Mouse (Mus musculus) forebrain, embryonic 10.5 days (tissue): ENCODE data around the gene Lrrc8c. TPM values are rescaled to one million over a fixed set of nuclear protein-coding genes. Genes with fewer than 3 reads are reported as not detected.

Experiments used
- DNase-seq: peaks from one replicate; pipeline ENCODE4 v3.0.0-alpha.2; 2017; ENCODE audit warnings: low spot score; ENCODE audit errors: extremely low spot score
- H3K27ac ChIP-seq: fragments of 300-500 bp; sonication (generic); 2 replicates; pipeline ENCODE4 v1.5.1; 2016; ENCODE audit warnings: mild to moderate bottlenecking
- H3K27me3 ChIP-seq: fragments of 300-500 bp; sonication (generic); 2 replicates; pipeline ENCODE4 v1.6.1; 2016; ENCODE audit warnings: mild to moderate bottlenecking; ENCODE audit not compliant: poor library complexity, severe bottlenecking
- H3K36me3 ChIP-seq: fragments of 300-500 bp; sonication (generic); replicated peaks from 2 replicates; pipeline ENCODE4 v1.6.1; 2016; ENCODE audit warnings: mild to moderate bottlenecking, moderate library complexity
- H3K4me1 ChIP-seq: fragments of 300-500 bp; sonication (generic); 2 replicates; pipeline ENCODE4 v1.6.1; 2016
- H3K4me3 ChIP-seq: fragments of 300-500 bp; sonication (generic); 2 replicates; pipeline ENCODE4 v1.5.1; 2016; ENCODE audit warnings: mild to moderate bottlenecking, moderate library complexity
- H3K9me3 ChIP-seq: fragments of 300-500 bp; sonication (generic); 2 replicates; pipeline ENCODE4 v1.6.1; 2016; ENCODE audit warnings: mild to moderate bottlenecking, moderate library complexity
- WGBS: fragments of 180-500 bp; shearing (Covaris S2); methylation state at CpG from one replicate; pipeline ENCODE4 v1.1.7; 2016; 5-methylcytosine and 5-hydroxymethylcytosine counted together
- polyA plus RNA-seq: library from polyadenylated mRNA; unstranded; fragments of >200 nt; fragmentation: Nextera tagmentation; extraction: Ambion mirVana; gene quantifications from 2 replicates; pipeline ENCODE4 v1.2.1, GENCODE M21; 2016

Gene Lrrc8c
- polyA plus RNA-seq, 1 experiment from 2014 or later, result 14.8 TPM

DNA sequence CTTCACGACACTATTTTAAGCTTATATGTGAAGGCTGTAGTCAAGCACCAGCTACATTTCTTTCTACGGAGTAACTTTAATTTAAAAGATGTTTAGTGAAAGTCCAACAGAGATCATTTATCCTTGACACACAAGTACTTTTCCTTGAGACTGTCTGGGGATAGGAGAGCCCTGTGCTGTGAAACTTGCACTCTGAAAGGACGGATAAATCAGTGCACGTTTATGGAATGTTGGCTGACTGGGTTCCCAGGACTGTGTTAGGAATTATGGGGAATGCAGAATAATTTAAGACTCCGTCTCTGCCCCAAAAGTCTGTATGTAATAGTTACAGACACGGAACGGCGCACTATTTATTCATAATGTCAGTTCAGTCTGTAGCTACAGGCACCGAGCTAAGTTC is 74.4 kb downstream of the Lrrc8c start:
- WGBS, result 94% methylated on average over 9 of the region's 9 CpGs
- H3K27ac ChIP-seq, result no peak overlapping the region
- H3K9me3 ChIP-seq, result no peaks in the 10 kb centered on the region
- DNase-seq, result no peak
- H3K27me3 ChIP-seq, result no peaks in the 10 kb centered on the region
- H3K36me3 ChIP-seq, result no peaks in the 10 kb centered on the region
- H3K4me3 ChIP-seq, result no peak overlapping the region
- no peaks in the 10 kb centered on the region; the same call in 1 of the 2 replicates for H3K4me1 ChIP-seq

DNA sequence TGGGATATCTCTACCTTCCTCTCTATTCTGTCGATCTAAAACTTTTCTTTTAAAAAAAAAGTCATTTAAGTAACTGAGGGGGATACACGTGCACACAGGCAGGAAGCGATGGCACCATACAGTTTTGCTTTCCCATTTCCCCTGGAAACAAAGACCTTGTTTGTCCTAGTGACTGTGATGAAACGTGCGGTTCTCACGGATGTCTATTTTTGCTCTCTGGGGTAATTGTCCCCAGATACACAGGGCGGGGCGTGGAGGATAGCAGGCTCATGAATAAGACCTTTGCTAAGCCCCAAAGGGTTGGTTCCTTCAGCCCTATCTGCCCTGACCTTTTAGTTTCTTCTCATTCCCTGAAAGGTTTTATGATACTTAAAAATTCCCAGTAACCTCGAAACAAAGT is 79.7 kb downstream of the Lrrc8c start:
- 64% methylated on average over 9 of the region's 9 CpGs for WGBS
- no peaks in the 10 kb centered on the region for H3K36me3 ChIP-seq

DNA sequence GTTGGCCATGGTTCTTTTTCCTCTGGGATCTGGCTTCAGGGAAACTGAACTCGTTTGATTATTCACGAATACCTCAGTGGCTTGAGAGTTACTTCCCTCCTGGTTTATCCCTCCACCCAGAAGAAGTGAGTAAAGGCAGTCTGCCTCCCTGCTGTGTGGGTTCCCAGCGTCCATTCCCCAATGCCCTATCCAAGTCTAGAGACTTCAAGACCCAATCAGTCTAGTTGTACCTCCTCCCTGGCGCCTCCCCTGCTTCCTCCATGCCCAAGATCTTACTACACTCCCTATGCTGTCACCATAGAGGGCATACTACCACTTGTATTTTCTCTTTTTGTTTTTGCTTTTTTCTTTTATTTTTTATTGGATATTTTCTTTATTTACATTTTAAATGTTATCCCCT is 80.1 kb downstream of the Lrrc8c start:
- DNase-seq, result no peak
- Histone ChIP-seq H3K9me3 (no peaks in the 10 kb centered on the region), H3K4me1 (peaks cover 7% of the 10 kb centered on the region; the same call in 1 of the 2 replicates), H3K27ac (0 out of 2 replicates have a peak overlapping the region, but pooled peaks have one; percentile 40), H3K36me3 (no peaks in the 10 kb centered on the region), H3K4me3 (no peak overlapping the region), H3K27me3 (no peaks in the 10 kb centered on the region)
- WGBS, result 59% methylated on average over 4 of the region's 4 CpGs

More for the DNA sequence above, 79.7 kb downstream of the Lrrc8c start:
- Histone ChIP-seq H3K27me3 (no peaks in the 10 kb centered on the region), H3K9me3 (no peaks in the 10 kb centered on the region), H3K4me1 (peaks cover 7% of the 10 kb centered on the region; the same call in 1 of the 2 replicates), H3K27ac (0 out of 2 replicates have a peak overlapping the region, but pooled peaks have one; percentile 40), H3K4me3 (no peak overlapping the region)
- no peak for DNase-seq

DNA sequence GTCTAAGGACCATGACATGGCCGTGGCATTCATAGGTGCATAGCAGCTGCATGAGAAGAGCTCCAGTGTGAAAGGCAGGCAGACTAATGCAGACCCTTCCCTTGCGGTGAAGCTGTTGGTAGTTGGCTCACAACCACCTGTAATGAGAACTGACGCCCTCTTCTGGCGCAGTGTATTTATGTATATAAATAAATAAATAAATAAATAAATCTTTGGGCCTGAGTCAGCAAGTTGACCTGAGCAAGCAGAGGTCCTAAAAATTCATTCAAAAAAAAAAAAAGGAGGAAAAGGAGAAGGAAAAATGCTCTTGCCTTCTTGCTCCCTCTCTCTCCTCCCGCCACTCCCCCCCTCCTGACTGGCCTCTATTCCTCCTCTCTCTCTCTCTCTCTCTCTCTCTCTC is 81.8 kb downstream of the Lrrc8c start:
- Histone ChIP-seq H3K27me3 (no peaks in the 10 kb centered on the region), H3K4me3 (no peak overlapping the region), H3K36me3 (no peaks in the 10 kb centered on the region), H3K4me1 (peaks cover 12% of the 10 kb centered on the region), H3K9me3 (no peaks in the 10 kb centered on the region), H3K27ac (no peak overlapping the region)
- 72% methylated on average over 5 of the region's 5 CpGs for WGBS
- no peak for DNase-seq

DNA sequence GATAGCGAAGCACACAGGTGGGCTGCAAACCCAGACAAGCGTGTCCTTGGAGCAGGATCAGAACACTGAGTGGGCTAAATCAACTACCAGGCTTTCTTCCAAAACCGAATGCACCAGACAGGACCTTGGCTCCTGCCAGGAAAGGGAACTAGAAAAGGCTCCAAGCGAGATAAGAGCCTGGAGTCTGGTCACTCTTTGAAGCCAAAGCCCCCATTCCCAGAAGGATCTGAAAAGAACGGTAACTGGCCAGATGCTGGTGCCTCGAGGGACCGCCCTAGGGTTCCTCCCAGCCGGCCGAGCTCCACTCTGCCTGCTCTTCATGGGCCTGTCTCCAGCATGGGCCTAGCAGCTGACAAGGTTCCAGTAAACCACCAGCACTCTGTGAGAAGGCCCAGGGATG is 83.4 kb downstream of the Lrrc8c start:
- 87% methylated on average over 9 of the region's 9 CpGs for WGBS
- Histone ChIP-seq H3K4me1 (peaks cover 12% of the 10 kb centered on the region), H3K27ac (no peak overlapping the region)

DNA sequence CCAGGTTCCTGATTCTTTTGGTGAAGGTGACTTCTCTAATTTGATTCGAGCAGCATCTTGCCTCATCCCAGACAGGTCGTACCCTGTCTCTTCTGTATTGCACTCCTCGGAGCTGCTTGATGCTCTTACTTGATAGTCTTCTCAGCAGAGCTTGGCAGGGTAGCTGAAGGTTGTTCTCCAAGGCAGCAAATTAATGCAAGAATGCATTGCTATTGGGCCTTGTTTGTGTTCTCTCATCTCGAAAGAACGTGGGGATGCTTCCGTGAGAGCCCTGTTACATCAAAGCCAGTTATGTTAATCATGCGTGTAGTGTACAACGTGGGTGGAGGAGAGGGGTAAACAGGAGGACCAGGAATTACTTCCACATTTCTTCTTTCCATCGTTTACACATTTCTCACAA is 86.5 kb downstream of the Lrrc8c start:
- Histone ChIP-seq H3K9me3 (no peaks in the 10 kb centered on the region), H3K36me3 (peaks cover 37% of the 10 kb centered on the region), H3K4me3 (no peak overlapping the region), H3K27me3 (no peaks in the 10 kb centered on the region), H3K27ac (no peak overlapping the region), H3K4me1 (peaks cover 12% of the 10 kb centered on the region; the same call in 1 of the 2 replicates)
- DNase-seq, result no peak
- WGBS, result 88% methylated on average over 9 of the region's 9 CpGs

More for the DNA sequence above, 83.4 kb downstream of the Lrrc8c start:
- Histone ChIP-seq H3K27me3 (no peaks in the 10 kb centered on the region), H3K4me3 (no peak overlapping the region), H3K36me3 (peaks cover 15% of the 10 kb centered on the region), H3K9me3 (no peaks in the 10 kb centered on the region)
- no peak for DNase-seq

DNA sequence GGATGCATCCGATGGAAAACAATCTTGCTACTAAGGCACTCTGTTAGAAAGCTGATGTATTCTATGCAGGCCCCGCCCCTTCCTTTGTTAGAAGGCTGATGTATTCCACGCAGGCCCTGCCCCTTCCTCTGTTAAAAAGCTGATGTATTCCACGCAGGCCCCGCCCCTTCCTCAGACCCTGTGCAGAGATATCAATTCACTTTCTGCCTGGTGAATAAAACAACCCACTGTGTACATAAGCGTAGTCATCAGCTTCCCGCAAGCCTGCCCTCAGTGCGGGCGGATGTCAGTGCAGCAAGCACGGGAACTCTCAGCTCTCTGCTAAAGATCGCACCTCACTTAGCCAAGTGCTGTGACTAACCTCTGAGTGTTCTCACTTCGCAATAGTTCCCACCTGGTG is 90.5 kb downstream of the Lrrc8c start:
- H3K9me3 ChIP-seq, result no peaks in the 10 kb centered on the region
- H3K4me3 ChIP-seq, result no peak overlapping the region
- no peaks in the 10 kb centered on the region for H3K27me3 ChIP-seq
- no peak overlapping the region for H3K27ac ChIP-seq
- 84% methylated on average over 12 of the region's 12 CpGs for WGBS
- H3K36me3 ChIP-seq, result peaks cover 37% of the 10 kb centered on the region
- DNase-seq, result no peak
- peaks cover 12% of the 10 kb centered on the region for H3K4me1 ChIP-seq

DNA sequence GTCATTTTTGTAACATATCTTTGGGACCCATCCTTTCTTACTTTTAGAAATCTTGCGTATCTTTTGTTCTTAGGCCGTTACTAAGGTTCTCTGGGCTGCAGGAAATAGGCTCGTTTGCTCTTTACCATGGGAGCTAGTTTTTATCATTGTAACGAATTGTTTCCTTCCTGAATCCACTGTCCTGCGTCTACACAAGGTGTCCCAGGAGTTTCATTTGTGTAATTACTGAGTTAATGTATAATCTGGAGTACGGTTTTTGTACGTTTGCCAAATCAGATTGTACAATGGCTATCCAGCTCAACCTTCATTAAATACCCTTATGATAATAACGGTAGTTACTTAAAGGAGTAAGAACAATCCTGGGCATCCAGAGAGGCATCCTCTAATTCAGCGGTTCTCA is 93.8 kb downstream of the Lrrc8c start:
- no peak overlapping the region for H3K27ac ChIP-seq
- H3K9me3 ChIP-seq, result no peaks in the 10 kb centered on the region
- H3K4me1 ChIP-seq, result peaks cover 10% of the 10 kb centered on the region
- H3K36me3 ChIP-seq, result peaks cover 18% of the 10 kb centered on the region
- DNase-seq, result no peak
- no peaks in the 10 kb centered on the region for H3K27me3 ChIP-seq
- no peak overlapping the region for H3K4me3 ChIP-seq
- WGBS, result 85% methylated on average over 9 of the region's 9 CpGs

DNA sequence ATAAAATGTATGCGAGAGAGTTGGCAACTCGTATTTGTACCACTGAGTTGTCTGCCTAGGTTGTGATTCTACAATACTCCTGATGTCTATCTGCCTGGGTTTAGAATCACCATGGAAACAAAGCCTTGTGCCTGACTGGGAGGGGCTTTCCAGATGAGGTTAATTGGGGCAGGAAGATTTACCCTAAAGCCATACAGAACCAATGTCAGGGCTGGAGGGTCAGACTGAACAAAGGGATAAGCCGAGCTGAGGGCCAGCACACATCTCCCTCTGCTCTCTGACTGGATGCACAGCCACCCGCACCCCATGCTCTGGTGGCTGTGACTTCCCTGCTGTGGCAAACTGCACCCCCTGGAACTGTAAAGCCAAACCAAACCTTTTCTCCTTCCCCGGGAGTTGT is 94.8 kb downstream of the Lrrc8c start:
- 45% methylated on average over 5 of the region's 5 CpGs for WGBS
- Histone ChIP-seq H3K4me1 (peaks cover 10% of the 10 kb centered on the region), H3K27ac (peak overlapping the region; percentile 53; the same call in 1 of the 2 replicates), H3K4me3 (no peak overlapping the region), H3K9me3 (no peaks in the 10 kb centered on the region), H3K36me3 (0 out of 2 replicates have a peak, but pooled peaks cover 9% of the 10 kb centered on the region), H3K27me3 (no peaks in the 10 kb centered on the region)
- no peak for DNase-seq

DNA sequence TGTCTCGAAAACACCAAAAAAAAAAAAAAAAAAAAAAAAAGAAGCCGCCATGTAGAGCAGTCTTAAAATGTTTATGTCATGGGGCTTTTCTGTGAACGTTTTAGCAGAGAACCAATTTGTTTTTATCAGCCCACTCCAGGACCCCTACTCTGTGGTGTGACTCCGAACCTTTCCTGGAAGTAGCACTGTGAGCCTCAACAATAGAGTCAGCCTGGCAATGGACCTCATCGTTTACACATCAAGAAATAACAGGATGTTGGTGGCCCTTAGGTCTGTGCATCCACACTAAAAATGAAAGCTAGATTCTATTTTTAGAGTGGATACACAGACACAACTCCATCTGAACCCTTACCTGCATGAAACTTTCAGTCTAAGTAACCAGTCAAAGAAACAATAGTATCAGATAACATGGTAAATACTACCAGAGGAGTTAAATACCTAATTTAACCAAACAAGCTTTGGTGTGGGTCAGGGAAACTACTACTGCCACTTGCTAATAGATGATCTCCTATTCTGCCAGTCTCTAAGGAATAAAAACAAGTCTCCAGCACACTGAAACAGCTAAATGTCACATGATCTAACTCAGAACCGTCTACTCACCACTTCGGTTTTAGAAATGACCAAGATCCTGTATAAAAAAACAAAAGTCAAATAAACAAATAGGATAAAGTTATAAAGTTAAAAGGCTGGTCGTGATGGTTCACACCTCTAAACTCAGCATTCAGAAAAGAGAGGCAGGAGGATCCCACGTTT is 95.7 kb downstream of the Lrrc8c start:
- Histone ChIP-seq H3K9me3 (no peaks in the 10 kb centered on the region), H3K36me3 (0 out of 2 replicates have a peak, but pooled peaks cover under 1% of the 10 kb centered on the region), H3K27ac (no peak overlapping the region), H3K4me3 (no peak overlapping the region), H3K27me3 (no peaks in the 10 kb centered on the region), H3K4me1 (peaks cover 10% of the 10 kb centered on the region)
- WGBS, result 81% methylated on average over 9 of the region's 9 CpGs
- DNase-seq, result no peak

DNA sequence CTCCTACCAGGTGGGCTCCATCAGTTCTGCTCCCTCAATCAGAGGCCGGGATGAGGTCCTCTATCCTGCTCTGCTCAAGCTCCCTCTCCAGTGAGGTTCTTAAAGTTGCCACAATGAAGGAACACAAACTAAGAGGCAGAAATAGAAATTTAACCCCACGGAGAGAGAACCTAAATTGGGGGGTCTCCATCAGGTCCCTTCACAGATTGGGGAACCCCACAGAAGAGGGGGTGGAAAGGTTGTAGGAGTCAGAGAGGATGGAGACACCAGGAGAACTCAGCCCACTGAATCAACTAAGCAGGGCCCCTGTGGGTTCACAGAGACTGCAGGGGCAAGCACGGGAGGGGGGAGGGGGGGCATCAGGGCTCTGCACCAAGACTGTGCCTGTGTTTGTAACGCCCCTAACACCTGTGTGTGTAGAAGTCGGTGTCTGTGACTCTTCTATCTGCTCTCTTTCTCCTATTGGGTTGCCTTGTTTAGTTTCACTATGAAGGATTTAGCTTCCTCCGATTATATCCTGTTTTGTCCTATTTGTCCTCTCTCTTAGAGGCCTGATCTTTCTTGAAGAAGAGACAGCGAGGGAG is 96.8 kb downstream of the Lrrc8c start:
- Histone ChIP-seq H3K27me3 (no peaks in the 10 kb centered on the region), H3K4me3 (no peak overlapping the region), H3K4me1 (peaks cover 10% of the 10 kb centered on the region), H3K9me3 (no peaks in the 10 kb centered on the region), H3K27ac (0 out of 2 replicates have a peak overlapping the region, but pooled peaks have one; percentile 30), H3K36me3 (no peaks in the 10 kb centered on the region)
- WGBS, result 76% methylated on average over 7 of the region's 7 CpGs
- no peak for DNase-seq

DNA sequence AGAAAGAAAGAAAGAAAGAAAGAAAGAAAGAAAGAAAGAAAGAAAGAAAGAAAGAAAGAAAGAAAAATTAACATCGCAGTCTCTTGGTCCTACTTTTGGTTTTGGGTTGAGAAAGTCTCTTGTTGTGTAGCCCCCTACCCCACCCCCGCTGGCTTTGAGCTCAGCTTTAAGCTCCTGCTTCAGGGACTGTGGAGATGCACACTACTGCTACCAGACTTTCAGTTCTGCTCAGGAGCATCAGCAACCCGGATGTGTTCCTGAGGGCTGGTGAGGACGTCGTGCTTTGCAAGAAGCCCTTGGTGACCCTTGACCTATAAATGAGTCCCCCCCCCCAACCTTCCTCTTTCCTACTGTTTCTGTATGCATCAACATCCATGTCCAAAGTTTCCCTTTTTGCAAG is 97.3 kb downstream of the Lrrc8c start:
- no peaks in the 10 kb centered on the region for H3K27me3 ChIP-seq
- H3K36me3 ChIP-seq, result no peaks in the 10 kb centered on the region
- H3K4me1 ChIP-seq, result peaks cover 10% of the 10 kb centered on the region
- no peaks in the 10 kb centered on the region for H3K9me3 ChIP-seq
- H3K4me3 ChIP-seq, result no peak overlapping the region
- WGBS, result 79% methylated on average over 5 of the region's 5 CpGs
- DNase-seq, result no peak
- no peak overlapping the region for H3K27ac ChIP-seq

DNA sequence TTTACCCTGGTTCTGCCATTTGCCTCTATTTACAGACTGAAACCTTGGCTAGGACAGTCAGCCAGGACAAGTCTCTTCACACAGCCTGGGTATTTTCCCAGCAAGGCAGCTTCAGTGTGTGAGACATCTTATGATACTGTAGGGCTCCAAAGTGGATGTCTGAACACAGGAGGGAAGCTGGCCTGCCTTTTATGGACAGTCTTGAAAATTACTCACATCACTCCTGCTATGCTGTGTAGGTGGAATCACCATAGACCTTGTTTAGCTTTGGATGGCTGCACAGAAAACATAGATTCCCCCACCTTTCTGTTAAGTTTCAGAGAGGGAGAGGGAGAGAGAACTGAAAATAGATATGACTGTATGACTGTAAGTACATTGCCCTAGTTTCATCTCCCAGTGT is 99.3 kb downstream of the Lrrc8c start:
- Histone ChIP-seq H3K9me3 (no peaks in the 10 kb centered on the region), H3K27me3 (no peaks in the 10 kb centered on the region), H3K36me3 (no peaks in the 10 kb centered on the region), H3K4me1 (peaks cover 10% of the 10 kb centered on the region), H3K27ac (no peak overlapping the region), H3K4me3 (no peak overlapping the region)
- DNase-seq, result no peak
